18 mouse cellular contexts compared by ENCODE assay signal in the genomic region with DNA sequence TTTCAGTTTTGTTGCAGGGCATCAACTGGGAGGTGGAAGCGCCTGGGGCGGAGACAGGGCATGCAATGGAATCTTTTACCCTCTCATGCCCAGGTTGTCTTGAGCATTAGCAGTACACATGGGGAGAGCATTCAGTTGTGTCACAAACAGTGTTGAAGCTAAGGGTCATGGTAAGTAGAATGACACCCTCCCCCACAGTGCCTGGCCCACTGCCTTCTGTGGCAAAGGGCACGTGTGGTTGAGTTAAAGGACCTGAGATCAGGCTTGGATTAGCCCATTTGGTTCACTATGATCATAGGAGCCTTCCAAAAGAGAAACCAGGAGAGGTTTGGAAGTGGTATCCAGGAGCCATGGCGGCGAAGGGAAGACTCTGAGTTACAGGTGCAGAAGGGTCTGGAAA.
"Had no signal": no experiment of that assay in that cellular context is flagged by ENCODE, and none has a peak within 500 bp of the region (broad histone marks: within the 10 kb centered on the region; RNA-seq: fewer than 3 reads in every experiment).

No protein-coding gene starts in this region.

- H3K9me3 ChIP-seq: neural tube, embryonic 13.5 days; neural tube, embryonic 15.5 days had no signal

- DNase-seq: lung, adult 18-20 months; lung, embryonic 14.5 days; lung, postnatal 10 days; lung, postnatal 4 days; midbrain, embryonic 14.5 days; retina, postnatal 1 day; right cerebral cortex, adult 18-20 months; right cerebral cortex, postnatal 25 days; right cerebral cortex, postnatal 4 days; spleen, adult 18-20 months; thymus, adult 18-20 months; thymus, postnatal 14 days; thymus, postnatal 36 days had no signal

- H3K4me2 ChIP-seq: lung, embryonic 14.5 days; midbrain, embryonic 11.5 days; neural tube, embryonic 13.5 days; neural tube, embryonic 15.5 days had no signal

- ATAC-seq: midbrain, embryonic 16.5 days had no signal

- H3K27ac ChIP-seq: neural tube, embryonic 13.5 days; neural tube, embryonic 15.5 days had no signal

- H3K9ac ChIP-seq: lung, embryonic 14.5 days; neural tube, embryonic 13.5 days; neural tube, embryonic 15.5 days had no signal

- H3K4me3 ChIP-seq: myocyte; neural tube, embryonic 13.5 days; neural tube, embryonic 15.5 days had no signal
